Mouse (Mus musculus) MEL (cell line): ENCODE data around the gene Gatc. TPM values are rescaled to one million over a fixed set of nuclear protein-coding genes. Genes with fewer than 3 reads are reported as not detected.

Experiments
- DNase-seq: peaks from one replicate; pipeline ENCODE4 v3.0.0; 2011; ENCODE audit warnings: low read depth, low spot score
- H3K27ac ChIP-seq: 2 replicates; pipeline ENCODE4 v1.5.1; 2012; ENCODE audit warnings: low read depth, mild to moderate bottlenecking, control low read depth, low read length, moderate library complexity; ENCODE audit not compliant: control insufficient read depth
- H3K27me3 ChIP-seq, 2 experiments: fragments of 150-350 bp in 1 of 2; sonication (generic) in 1 of 2; 2 replicates each; pipeline ENCODE4 v1.6.1; 2012; ENCODE audit warnings: low read length in 2 of 2, mild to moderate bottlenecking in 2 of 2, improper control_type of control experiment in 1 of 2, moderate library complexity in 1 of 2; ENCODE audit not compliant: insufficient read depth in 2 of 2, control insufficient read depth in 1 of 2
- H3K36me3 ChIP-seq, 2 experiments: 2 replicates each; pipeline ENCODE4 v1.6.1; 2012 to 2014; ENCODE audit warnings: low read length in 2 of 2, improper control_type of control experiment in 1 of 2, inconsistent platforms in 1 of 2, mild to moderate bottlenecking in 1 of 2; ENCODE audit not compliant: insufficient read depth in 2 of 2, control insufficient read depth in 1 of 2
- H3K4me1 ChIP-seq, 2 experiments: fragments of 150-350 bp in 1 of 2; sonication (generic) in 1 of 2; 2 replicates each; pipeline ENCODE4 v1.6.1; 2012; ENCODE audit warnings: low read length in 2 of 2, improper control_type of control experiment in 1 of 2, mild to moderate bottlenecking in 1 of 2; ENCODE audit not compliant: insufficient read depth in 2 of 2, control insufficient read depth in 1 of 2
- H3K4me3 ChIP-seq, 2 experiments: fragments of 150-350 bp in 1 of 2; sonication (generic) in 1 of 2; 2 replicates each; pipeline ENCODE4 v1.5.1; 2012; ENCODE audit warnings: low read depth in 2 of 2, low read length in 2 of 2, mild to moderate bottlenecking in 2 of 2, moderate library complexity in 2 of 2, control low read depth in 1 of 2, improper control_type of control experiment in 1 of 2; ENCODE audit not compliant: control insufficient read depth in 1 of 2, insufficient read depth in 1 of 2
- H3K79me2 ChIP-seq: 2 replicates; pipeline ENCODE4 v1.6.1; 2012; ENCODE audit warnings: mild to moderate bottlenecking, low read length, moderate library complexity; ENCODE audit not compliant: control insufficient read depth, poor library complexity, insufficient read depth
- H3K9ac ChIP-seq: 2 replicates; pipeline ENCODE4 v1.6.1; 2012; ENCODE audit warnings: low read depth, mild to moderate bottlenecking, control low read depth, low read length, moderate library complexity; ENCODE audit not compliant: control insufficient read depth, poor library complexity, severe bottlenecking
- H3K9me3 ChIP-seq: fragments of 150-350 bp; sonication (generic); replicated peaks from 2 replicates; pipeline ENCODE4 v1.6.1; 2012; ENCODE audit warnings: mild to moderate bottlenecking, low read length, improper control_type of control experiment, moderate library complexity; ENCODE audit not compliant: insufficient read depth
- BHLHE40 ChIP-seq: IDR thresholded peaks from 2 replicates; pipeline ENCODE4 v1.6.1; 2012; ENCODE audit warnings: low read depth, mild to moderate bottlenecking, inconsistent platforms, low read length, improper control_type of control experiment, borderline replicate concordance
- CTCF ChIP-seq, 3 experiments: IDR thresholded peaks in 2 of 3; conservative IDR thresholded peaks in 1 of 3; 2 replicates each; pipeline ENCODE4 v1.5.1; 2011 to 2012; ENCODE audit warnings: low read length in 3 of 3, low read depth in 2 of 3, mild to moderate bottlenecking in 2 of 3, improper control_type of control experiment in 1 of 3, inconsistent platforms in 1 of 3, mixed read lengths in 1 of 3, moderate library complexity in 1 of 3; ENCODE audit not compliant: control insufficient read depth in 1 of 3, insufficient read depth in 1 of 3, poor library complexity in 1 of 3, severe bottlenecking in 1 of 3
- E2F4 ChIP-seq: IDR thresholded peaks from 2 replicates; pipeline ENCODE4 v1.6.1; 2011; ENCODE audit warnings: low read depth, low read length, improper control_type of control experiment, borderline replicate concordance
- EP300 ChIP-seq, 2 experiments: IDR thresholded peaks; 2 replicates each; pipeline ENCODE4 v1.6.1; 2011; ENCODE audit warnings: improper control_type of control experiment in 2 of 2, low read length in 2 of 2, low read depth in 1 of 2, mild to moderate bottlenecking in 1 of 2
- ETS1 ChIP-seq: IDR thresholded peaks from 2 replicates; pipeline ENCODE4 v1.6.1; 2012; ENCODE audit warnings: low read depth, mild to moderate bottlenecking, inconsistent platforms, low read length, improper control_type of control experiment, moderate library complexity
- GATA1 ChIP-seq: IDR thresholded peaks from 2 replicates; pipeline ENCODE4 v1.6.1; 2011; ENCODE audit warnings: low read depth, low read length, improper control_type of control experiment
- HCFC1 ChIP-seq: IDR thresholded peaks from 2 replicates; pipeline ENCODE4 v1.6.1; 2012; ENCODE audit warnings: low read depth, mild to moderate bottlenecking, inconsistent platforms, low read length, improper control_type of control experiment, moderate library complexity
- JUND ChIP-seq: IDR thresholded peaks from 2 replicates; pipeline ENCODE4 v1.6.1; 2011; ENCODE audit warnings: low read depth, mild to moderate bottlenecking, improper control_type of control experiment, low read length
- MAFK ChIP-seq: IDR thresholded peaks from 2 replicates; pipeline ENCODE4 v1.6.1; 2011; ENCODE audit warnings: low read depth, mild to moderate bottlenecking, low read length, improper control_type of control experiment, borderline replicate concordance
- MAX ChIP-seq: IDR thresholded peaks from 2 replicates; pipeline ENCODE4 v1.6.1; 2011; ENCODE audit warnings: low read length, improper control_type of control experiment
- MAZ ChIP-seq: IDR thresholded peaks from 2 replicates; pipeline ENCODE4 v1.6.1; 2012; ENCODE audit warnings: low read depth, mild to moderate bottlenecking, inconsistent platforms, low read length, improper control_type of control experiment
- MEF2A ChIP-seq: IDR thresholded peaks from 2 replicates; pipeline ENCODE4 v1.6.1; 2014; ENCODE audit warnings: low read depth, mild to moderate bottlenecking, inconsistent platforms, low read length, improper control_type of control experiment; ENCODE audit not compliant: poor library complexity, insufficient replicate concordance, severe bottlenecking; ENCODE audit errors: extremely low read depth
- MXI1 ChIP-seq: IDR thresholded peaks from 2 replicates; pipeline ENCODE4 v1.6.1; 2011; ENCODE audit warnings: mild to moderate bottlenecking, low read depth, low read length, improper control_type of control experiment
- MYC ChIP-seq: IDR thresholded peaks from 2 replicates; pipeline ENCODE4 v1.6.1; 2011; ENCODE audit warnings: low read depth, mild to moderate bottlenecking, low read length, improper control_type of control experiment, moderate library complexity
- NELFE ChIP-seq: IDR thresholded peaks from 2 replicates; pipeline ENCODE4 v1.6.1; 2011; ENCODE audit warnings: low read depth, low read length, improper control_type of control experiment
- NRF1 ChIP-seq: IDR thresholded peaks from 2 replicates; pipeline ENCODE4 v1.6.1; 2014; ENCODE audit warnings: low read depth, mild to moderate bottlenecking, inconsistent platforms, low read length, improper control_type of control experiment, moderate library complexity; ENCODE audit not compliant: poor library complexity, insufficient read depth, severe bottlenecking
- RAD21 ChIP-seq: IDR thresholded peaks from 2 replicates; pipeline ENCODE4 v1.6.1; 2011; ENCODE audit warnings: mild to moderate bottlenecking, low read depth, low read length, improper control_type of control experiment
- SIN3A ChIP-seq: IDR thresholded peaks from 2 replicates; pipeline ENCODE4 v1.6.1; 2012; ENCODE audit warnings: low read length, improper control_type of control experiment, inconsistent platforms
- SMC3 ChIP-seq: IDR thresholded peaks from 2 replicates; pipeline ENCODE4 v1.6.1; 2011; ENCODE audit warnings: low read depth, low read length, improper control_type of control experiment
- TAL1 ChIP-seq: IDR thresholded peaks from 2 replicates; pipeline ENCODE4 v1.6.1; 2012; ENCODE audit warnings: mild to moderate bottlenecking, inconsistent platforms, low read length, moderate library complexity, mixed read lengths
- TBP ChIP-seq: IDR thresholded peaks from 2 replicates; pipeline ENCODE4 v1.8.0; 2011; ENCODE audit warnings: low read depth, low read length, improper control_type of control experiment
- TCF12 ChIP-seq: IDR thresholded peaks from 2 replicates; pipeline ENCODE4 v1.6.1; 2014; ENCODE audit warnings: low read depth, mild to moderate bottlenecking, inconsistent platforms, low read length, improper control_type of control experiment, moderate library complexity
- UBTF ChIP-seq: IDR thresholded peaks from 2 replicates; pipeline ENCODE4 v1.6.1; 2012; ENCODE audit warnings: low read depth, mild to moderate bottlenecking, inconsistent platforms, low read length, improper control_type of control experiment, moderate library complexity, borderline replicate concordance; ENCODE audit not compliant: insufficient read depth
- ZC3H11A ChIP-seq: IDR thresholded peaks from 2 replicates; pipeline ENCODE4 v1.6.1; 2012; ENCODE audit warnings: low read depth, mild to moderate bottlenecking, inconsistent platforms, low read length, improper control_type of control experiment
- ZNF384 ChIP-seq: IDR thresholded peaks from 2 replicates; pipeline ENCODE4 v1.6.1; 2012; ENCODE audit warnings: low read depth, mild to moderate bottlenecking, inconsistent platforms, low read length, improper control_type of control experiment
- polyA plus RNA-seq, 2 experiments: library from polyadenylated mRNA; stranded (reverse) in 1 of 2; unstranded in 1 of 2; fragments of >175 nt in 1 of 2; fragments of >200 nt in 1 of 2; gene quantifications; 2 replicates each; pipeline versions ENCODE4 v1.2.1 to v1.2.4; 2012; ENCODE audit warnings: low replicate concordance in 2 of 2, low read depth in 1 of 2; ENCODE audit not compliant: insufficient read length in 2 of 2, insufficient read depth in 1 of 2, missing spikeins in 1 of 2
- total RNA-seq: library from RNA; depleted of rRNA; stranded (reverse); fragments of 300-350 nt; gene quantifications from 2 replicates; pipeline ENCODE4 v1.2.3, GENCODE M21; 2012

The Gatc gene
- total and polyA plus RNA-seq, 3 experiments: 6.5 to 32.2 TPM; not detected in 1

DNA sequence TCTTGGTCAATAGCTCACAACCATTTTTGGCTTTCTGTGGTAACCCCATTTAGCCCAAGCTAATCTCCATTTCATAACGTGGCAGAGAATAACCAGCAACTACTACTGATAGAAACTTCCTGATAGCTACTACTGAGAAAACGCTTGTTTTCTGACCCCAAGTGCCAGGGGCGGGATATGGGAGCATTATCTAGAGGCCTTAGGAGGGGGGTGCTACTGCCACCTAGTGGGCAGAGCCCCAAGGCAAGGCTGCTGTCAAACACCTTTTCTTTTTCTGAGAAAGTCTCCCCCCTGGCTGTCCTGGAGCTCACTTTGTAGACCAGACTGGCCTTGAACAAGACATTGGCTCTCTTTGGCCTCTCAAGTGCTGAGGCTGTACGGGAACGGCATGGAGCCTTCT lies 6.6 kb upstream of the Gatc start:
- DNase-seq: peak; percentile 92
- peaks cover 4 to 8% of the 10 kb centered on the region in 2 experiments; a peak in 3 of 4 replicates for H3K4me1 ChIP-seq
- TF ChIP-seq E2F4 (peak; percentile 51; the same call in 1 of the 2 replicates), JUND (no peak), TCF12 (no peak), ZC3H11A (peak; percentile 66), EP300 (IDR thresholded peaks at IDR 0.05; ENCODE audit: low read depth in 1 of 2, low read length in 2 of 2) (peak; percentile 20 to 22; a peak in 2 of 4 replicates), TBP (peak; percentile 45; the same call in 1 of the 2 replicates), NRF1 (no peak), MXI1 (peak; percentile 87), SIN3A (peak; percentile 97), UBTF (no peak), TAL1 (no peak), GATA1 (peak; percentile 48), ETS1 (peak; percentile 63; the same call in 1 of the 2 replicates), MEF2A (no peak), CTCF (IDR thresholded peaks at IDR 0.05 in 2 of 3, conservative IDR thresholded peaks at IDR 0.05 in 1 of 3; ENCODE audit: control insufficient read depth in 1 of 3, insufficient read depth in 1 of 3, low read depth in 2 of 3, low read length in 3 of 3, poor library complexity in 1 of 3, severe bottlenecking in 1 of 3) (peak; percentile 91 to 94 (median 92)), RAD21 (peak; percentile 85), SMC3 (peak; percentile 86), MYC (peak; percentile 64; the same call in 1 of the 2 replicates), MAZ (peak; percentile 86), HCFC1 (peak; percentile 65), NELFE (no peak), BHLHE40 (0 out of 2 replicates have a peak, but pooled peaks have one; percentile 27), MAX (0 out of 2 replicates have a peak, but pooled peaks have one; percentile 49), ZNF384 (peak; percentile 46), MAFK (no peak)
- H3K36me3 ChIP-seq: peaks cover 5 to 12% of the 10 kb centered on the region in 2 experiments
- peak overlapping the region; percentile 46 for H3K27ac ChIP-seq
- H3K9me3 ChIP-seq: no peaks in the 10 kb centered on the region
- H3K79me2 ChIP-seq: peaks cover 52% of the 10 kb centered on the region
- peak overlapping the region; percentile 69 to 93 for H3K4me3 ChIP-seq
- peak overlapping the region; percentile 89 for H3K9ac ChIP-seq
- no peaks in the 10 kb centered on the region for H3K27me3 ChIP-seq
